ENCODE assay signal across 21 mouse cellular contexts in genomic region chr3:74921210-74921609, GRCm38 (mm10).
DNase-seq lines count a peak whose midpoint lies in the region; ATAC-seq and TF ChIP-seq lines count a peak whose summit lies in the region.
"Had no signal": no experiment of that assay in that cellular context is flagged by ENCODE, and none has a peak within 500 bp of the region (broad histone marks: within the 10 kb centered on the region; RNA-seq: fewer than 3 reads in every experiment).

No protein-coding gene starts in this region.

- no peaks in the 10 kb centered on the region for H3K36me3 ChIP-seq in hindbrain, embryonic 14.5 days (replicated peaks; ENCODE audit: control insufficient read depth, insufficient read depth)
- no peaks in the 10 kb centered on the region for H3K36me3 ChIP-seq in midbrain, postnatal 0 days (ENCODE audit: insufficient read depth, low read length)
- H3K36me3 ChIP-seq: embryonic facial prominence, embryonic 15.5 days; heart, embryonic 12.5 days; stomach, embryonic 15.5 days had no signal

- H3K9ac ChIP-seq in hindbrain, embryonic 14.5 days: no peak overlapping the region
- H3K9ac ChIP-seq in midbrain, postnatal 0 days (replicated peaks; ENCODE audit: low read length, poor library complexity, severe bottlenecking): no peak overlapping the region
- H3K9ac ChIP-seq: embryonic facial prominence, embryonic 15.5 days; heart, embryonic 12.5 days; stomach, embryonic 15.5 days had no signal

- H3K27me3 ChIP-seq in hindbrain, embryonic 14.5 days (ENCODE audit: control insufficient read depth, insufficient read depth, low read length): no peaks in the 10 kb centered on the region
- no peaks in the 10 kb centered on the region for H3K27me3 ChIP-seq in midbrain, postnatal 0 days (ENCODE audit: insufficient read depth, low read length)
- H3K27me3 ChIP-seq: embryonic facial prominence, embryonic 15.5 days; heart, embryonic 12.5 days; stomach, embryonic 15.5 days had no signal

- no peak overlapping the region for H3K4me2 ChIP-seq in hindbrain, embryonic 14.5 days (replicated peaks)
- H3K4me2 ChIP-seq in midbrain, postnatal 0 days (ENCODE audit: low read depth, low read length, poor library complexity, severe bottlenecking): no peak overlapping the region
- H3K4me2 ChIP-seq: embryonic facial prominence, embryonic 15.5 days; heart, embryonic 12.5 days; liver, embryonic 11.5 days; stomach, embryonic 15.5 days had no signal

- DNase-seq in layer of hippocampus, adult 2 months (ENCODE audit: low spot score in 2 of 2): peak in 1 of 2 experiments; percentile 8
- no peak for DNase-seq in layer of hippocampus, adult 11-12 months (ENCODE audit: low spot score)
- DNase-seq in brain, embryonic 18.5 days (ENCODE audit: low read depth, low spot score): peak; percentile 58
- peak; percentile 70 for DNase-seq in hindbrain, embryonic 14.5 days (ENCODE audit: low spot score)
- peak; percentile 48 for DNase-seq in midbrain, postnatal 0 days (ENCODE audit: low spot score)
- no peak for DNase-seq in heart, adult 11 months
- DNase-seq in cerebellum, adult 11-12 months: no peak
- DNase-seq: adrenal gland, adult 8-10 months; cerebellum, adult 11 months; cerebellum, postnatal 14 days; gastrocnemius, adult 2 months; kidney, adult 9 months; kidney, postnatal 25 days; layer of hippocampus, adult 9-11 months; lung, adult 18-20 months; lung, postnatal 14 days; right cerebral cortex, postnatal 14 days had no signal

- WGBS in hindbrain, embryonic 14.5 days: 55% methylated on average over 2 of the region's 2 CpGs
- WGBS in midbrain, postnatal 0 days: 48% methylated on average over 2 of the region's 2 CpGs

- ATAC-seq in hindbrain, embryonic 14.5 days (ENCODE audit: low FRiP score): peak; percentile 65; the same call in 1 of the 2 replicates
- ATAC-seq in midbrain, postnatal 0 days (ENCODE audit: low FRiP score): peak; percentile 54; the same call in 1 of the 2 replicates

- no peaks in the 10 kb centered on the region for H3K9me3 ChIP-seq in hindbrain, embryonic 14.5 days (ENCODE audit: control insufficient read depth, low read length)
- no peaks in the 10 kb centered on the region for H3K9me3 ChIP-seq in midbrain, postnatal 0 days (ENCODE audit: low read length)
- H3K9me3 ChIP-seq: embryonic facial prominence, embryonic 15.5 days; heart, embryonic 12.5 days; stomach, embryonic 15.5 days had no signal

- H3K27ac ChIP-seq in layer of hippocampus, adult 2 months: no peak overlapping the region
- H3K27ac ChIP-seq in hindbrain, embryonic 14.5 days: no peak overlapping the region
- H3K27ac ChIP-seq in midbrain, postnatal 0 days (ENCODE audit: low read depth, low read length): no peak overlapping the region
- H3K27ac ChIP-seq: embryonic facial prominence, embryonic 15.5 days; gastrocnemius, adult 2 months; stomach, embryonic 15.5 days had no signal

- TF ChIP-seq CTCF in layer of hippocampus, adult 2 months (conservative IDR thresholded peaks at IDR 0.05): peak; percentile 60
- TF ChIP-seq CTCF in midbrain, postnatal 0 days (IDR thresholded peaks at IDR 0.05): peak; percentile 55

- no peaks in the 10 kb centered on the region for H3K4me1 ChIP-seq in hindbrain, embryonic 14.5 days (replicated peaks; ENCODE audit: control insufficient read depth, insufficient read depth, low read length)
- H3K4me1 ChIP-seq in midbrain, postnatal 0 days (ENCODE audit: insufficient read depth, low read length): no peaks in the 10 kb centered on the region
- H3K4me1 ChIP-seq: embryonic facial prominence, embryonic 15.5 days; heart, embryonic 12.5 days; stomach, embryonic 15.5 days had no signal

- H3K4me3 ChIP-seq in layer of hippocampus, adult 2 months: no peak overlapping the region
- no peak overlapping the region for H3K4me3 ChIP-seq in hindbrain, embryonic 14.5 days (replicated peaks; ENCODE audit: low read length)
- no peak overlapping the region for H3K4me3 ChIP-seq in midbrain, postnatal 0 days (ENCODE audit: low read depth, low read length)
- H3K4me3 ChIP-seq: embryonic facial prominence, embryonic 15.5 days; gastrocnemius, adult 2 months; heart, embryonic 12.5 days; stomach, embryonic 15.5 days had no signal

Comparison
In these comparisons a context has a peak if more than half of its experiments do, and no peak if none do; other contexts are left out.
1. DNase-seq: peak in brain, embryonic 18.5 days (single experiment), hindbrain, embryonic 14.5 days (single experiment) and midbrain, postnatal 0 days (single experiment); none in layer of hippocampus, adult 11-12 months (single experiment), heart, adult 11 months (single experiment) and cerebellum, adult 11-12 months (single experiment).